Mouse (Mus musculus) right cerebral cortex, adult 2 months (tissue): ENCODE data around the gene Acin1.

ENCODE experiments used
- DNase-seq, 2 experiments: peaks; one replicate each; pipeline ENCODE4 v3.0.0; 2021 to 2022; ENCODE audit warnings: low spot score in 2 of 2

Gene Acin1

DNA sequence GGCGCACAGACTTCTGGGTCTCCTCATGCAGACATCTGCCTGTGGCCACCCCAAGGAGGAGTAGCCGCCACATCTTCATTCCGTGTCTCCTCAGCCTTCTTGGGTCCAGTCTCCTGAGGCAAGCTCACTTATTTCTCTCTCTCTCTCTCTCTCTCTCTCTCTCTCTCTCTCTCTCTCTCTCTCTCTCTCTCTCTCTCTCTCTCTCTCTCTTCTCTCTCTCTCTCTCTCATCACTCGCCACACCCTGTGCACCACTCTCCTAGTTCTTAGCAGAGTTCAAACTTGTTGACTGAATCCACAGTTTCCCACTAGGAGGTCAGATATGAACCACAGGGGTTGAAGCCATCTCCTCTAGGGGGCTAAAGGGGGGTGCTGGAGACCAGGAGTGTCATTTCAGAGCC lies 12.0 kb upstream of the Acin1 start, which contains the start of gene Gm29776:
Gene Gm29776, minus strand, starts transcription at position 101 of the 400 bp plus-strand sequence.
- DNase-seq, result no peak

DNA sequence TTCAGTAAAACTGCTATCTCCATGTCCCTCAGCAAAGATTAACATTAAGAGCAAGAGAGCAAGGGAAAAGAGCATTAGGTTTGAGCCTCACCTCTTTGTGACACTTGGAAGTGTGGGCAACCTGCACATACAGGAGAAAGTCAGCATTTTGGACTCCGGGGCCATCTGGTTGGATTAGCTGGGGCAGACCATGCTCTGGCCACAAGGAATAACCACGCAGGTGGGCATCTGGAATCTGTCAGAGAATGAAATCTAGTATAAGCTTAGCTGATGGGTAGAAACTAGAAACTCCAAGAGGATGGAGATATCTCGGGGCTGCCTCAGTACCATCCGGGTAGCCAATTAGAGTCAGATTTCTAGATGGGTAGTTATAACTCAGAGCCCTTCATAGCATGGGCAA lies 10.0 kb upstream of the Acin1 start:
- DNase-seq, result no peak

DNA sequence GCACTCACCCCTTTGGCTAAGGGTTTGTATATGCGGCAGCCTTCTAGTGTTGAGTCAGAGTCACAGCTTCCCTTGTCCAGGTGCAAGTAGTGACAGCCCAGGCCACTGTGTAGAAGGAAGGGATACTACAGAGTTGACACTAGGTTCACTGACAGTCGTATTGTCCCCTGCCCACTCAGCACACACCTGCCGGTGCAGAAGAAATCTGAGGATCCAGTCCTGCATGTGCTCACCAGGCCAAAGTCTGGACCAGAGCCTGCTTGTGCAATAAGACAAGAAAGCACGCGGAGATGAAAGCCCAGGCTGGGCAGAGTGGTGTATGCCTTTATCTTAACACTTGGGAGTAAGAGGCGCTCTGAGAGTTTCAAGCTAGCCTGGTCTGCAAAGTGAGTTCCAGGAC lies 8.3 kb upstream of the Acin1 start:
- DNase-seq, result no peak

DNA sequence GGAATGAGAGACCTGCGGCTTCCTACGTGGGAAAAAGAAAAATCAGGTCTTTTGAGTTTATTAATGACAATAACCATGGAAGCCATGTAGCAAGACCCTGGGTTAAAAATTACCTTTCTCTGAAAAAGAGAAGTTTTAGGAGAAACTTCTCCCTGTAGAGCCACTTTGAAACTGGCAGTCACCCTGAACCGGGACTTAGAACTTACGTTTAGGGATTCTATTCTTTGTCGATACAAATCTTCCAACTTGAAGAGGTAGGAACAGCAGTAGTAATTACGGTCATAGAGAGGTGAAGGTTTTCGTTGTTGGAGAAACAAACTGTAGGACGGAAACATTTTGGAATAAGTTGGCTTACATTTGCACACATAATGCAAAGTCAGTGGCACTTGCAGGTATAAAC lies 520 bp upstream of the Acin1 start:
- no peak for DNase-seq

DNA sequence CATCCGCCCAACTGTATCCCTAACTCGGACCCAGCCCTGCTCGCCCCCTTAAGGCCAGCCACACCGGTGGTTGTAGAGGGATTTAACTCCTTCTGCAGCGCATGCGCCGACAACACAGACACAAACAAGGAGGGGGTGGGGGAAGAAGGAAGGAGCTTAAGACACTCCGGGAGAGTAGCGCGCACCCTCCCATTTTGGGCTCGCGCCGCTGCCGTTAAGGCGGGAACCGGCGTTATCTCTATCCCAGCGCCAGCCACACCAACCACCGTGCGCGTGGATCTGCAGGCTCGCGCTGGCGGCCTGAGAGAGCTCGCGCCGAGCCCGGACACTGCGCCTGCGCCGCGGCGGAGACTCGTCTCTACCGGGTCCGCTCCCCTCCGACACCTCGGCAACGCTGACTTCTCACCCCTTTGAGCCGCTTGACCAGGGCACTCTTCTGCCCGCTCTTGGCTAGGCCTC lies 639 bp downstream of the Acin1 start, which contains the start of gene 1700123O20Rik:
Gene 1700123O20Rik, plus strand, starts transcription at position 154 of the 459 bp plus-strand sequence.
- peak; percentile 73 to 87 for DNase-seq

DNA sequence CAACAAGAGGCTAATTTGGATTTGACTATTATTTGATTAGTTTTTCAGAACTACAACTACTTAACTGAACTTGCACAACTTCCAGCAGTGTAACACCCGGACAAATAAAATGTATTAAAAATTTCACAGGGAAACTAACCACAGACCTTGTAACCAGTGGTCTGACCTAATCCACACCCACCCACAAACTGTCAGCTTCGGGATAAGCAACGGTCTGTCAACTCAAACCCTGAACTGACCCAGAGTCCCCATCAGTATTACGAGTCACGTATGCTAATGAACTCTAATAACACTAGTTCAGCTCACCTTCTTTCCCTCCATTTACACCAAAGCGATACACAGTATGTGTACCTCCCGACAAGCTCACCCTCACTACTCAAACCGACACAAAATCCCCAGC lies 1.3 kb downstream of the Acin1 start:
- no peak for DNase-seq

DNA sequence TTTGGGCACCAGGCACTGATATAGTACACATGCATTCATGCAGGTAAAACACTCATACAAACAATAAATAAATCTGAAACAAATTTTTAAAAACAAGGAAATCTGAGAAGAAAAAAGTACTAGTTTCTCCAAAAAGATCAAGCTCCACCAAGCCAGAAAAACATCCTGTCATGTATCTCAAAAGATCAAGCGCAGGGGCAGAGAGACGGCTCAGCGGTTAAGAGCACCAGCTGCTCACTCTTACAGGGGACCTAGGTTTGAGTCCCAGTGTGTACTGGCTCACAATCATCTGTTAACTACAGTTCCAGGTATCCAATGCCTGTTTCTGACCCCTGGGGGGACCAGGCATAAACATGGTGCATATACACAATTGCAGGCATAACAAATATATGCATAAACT lies 4.3 kb downstream of the Acin1 start:
- DNase-seq, result no peak

DNA sequence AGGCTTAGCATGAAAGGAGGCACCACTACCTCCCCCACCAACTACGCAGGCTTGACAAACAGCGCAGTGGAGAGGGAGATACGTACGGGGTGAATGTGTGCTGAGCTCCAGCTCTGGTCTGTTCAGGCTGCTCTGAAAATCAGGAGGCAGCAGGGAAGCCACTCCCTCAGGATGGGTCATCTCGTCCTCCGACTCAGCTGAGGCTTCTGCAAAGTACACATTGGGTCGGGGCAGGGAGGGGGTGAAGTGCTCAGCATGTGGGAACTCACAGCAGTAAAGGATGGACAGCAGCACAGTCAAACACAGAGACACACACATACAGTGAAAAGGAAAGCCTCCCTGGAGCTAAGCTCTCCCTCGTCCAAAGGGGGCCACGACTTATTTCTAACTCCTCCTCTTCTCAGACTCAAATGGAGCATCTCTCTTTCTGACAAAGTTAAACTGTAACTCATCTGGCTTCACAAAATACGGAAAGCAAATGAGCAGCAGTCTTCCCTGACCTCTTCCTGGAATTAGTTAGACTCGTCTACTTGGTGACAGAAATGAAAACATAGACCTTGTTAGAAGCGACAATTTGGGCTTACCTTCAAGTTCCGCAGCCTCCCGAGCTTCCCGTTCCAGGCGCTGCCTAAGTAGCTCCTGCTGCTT lies 8.0 kb downstream of the Acin1 start:
- DNase-seq, result no peak

DNA sequence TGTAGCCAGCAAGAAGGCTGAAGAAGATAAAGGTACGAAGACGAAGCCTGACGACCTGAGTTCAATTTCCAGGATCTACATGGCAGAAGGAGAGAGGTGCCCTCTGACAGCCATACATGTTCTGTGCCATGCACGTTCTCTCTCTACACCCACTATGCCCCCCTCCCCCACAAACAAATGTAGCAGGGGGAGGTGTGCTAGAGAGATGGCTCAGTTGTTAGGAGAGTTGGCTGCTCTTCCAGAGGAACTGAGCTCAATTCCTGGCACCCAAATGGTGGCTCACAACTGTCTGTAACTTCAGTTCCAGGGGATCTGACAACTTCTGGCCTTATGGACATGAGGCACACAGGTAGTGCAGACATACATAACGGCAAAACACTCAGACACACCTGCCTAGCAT lies 10.4 kb downstream of the Acin1 start:
- DNase-seq, result no peak

DNA sequence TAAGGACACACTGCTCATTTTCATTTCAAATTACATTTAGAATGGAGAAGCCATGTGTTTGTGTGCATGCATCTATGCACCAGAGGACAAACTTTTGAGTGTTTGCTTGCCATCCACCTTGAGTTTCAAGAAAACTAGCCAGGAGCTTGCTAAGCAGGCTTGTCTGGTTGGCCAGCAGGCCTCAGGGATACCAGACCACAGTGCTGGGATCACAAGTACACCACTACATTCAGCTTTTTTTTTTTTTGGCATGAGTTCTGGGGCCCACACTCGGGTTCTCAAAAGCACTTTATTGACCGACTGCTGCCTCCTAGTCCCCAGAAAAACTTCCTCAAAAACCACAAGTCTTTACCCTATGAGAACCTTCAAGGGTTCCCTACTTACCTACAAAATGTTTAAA lies 12.4 kb downstream of the Acin1 start:
- DNase-seq, result no peak

DNA sequence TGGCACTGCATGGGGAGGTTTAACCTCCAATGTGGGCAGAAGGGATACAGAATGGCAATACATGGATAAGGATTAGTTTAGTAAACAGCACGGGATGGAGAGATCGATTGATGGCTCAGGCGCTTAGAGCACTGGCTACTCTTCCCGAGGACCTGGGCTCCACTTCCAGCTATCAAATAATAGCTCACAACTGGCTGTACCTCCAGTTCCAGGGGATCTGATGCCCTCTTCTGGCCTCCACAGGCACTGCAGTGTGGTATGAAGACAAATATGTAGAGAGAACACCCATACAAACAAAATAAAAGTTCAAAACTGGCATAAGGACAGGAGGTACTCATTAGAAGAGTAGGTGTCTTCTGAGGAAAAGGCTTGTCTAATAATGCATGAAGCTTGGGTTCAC lies 17.4 kb downstream of the Acin1 start:
- peak; percentile 63 to 70 for DNase-seq

DNA sequence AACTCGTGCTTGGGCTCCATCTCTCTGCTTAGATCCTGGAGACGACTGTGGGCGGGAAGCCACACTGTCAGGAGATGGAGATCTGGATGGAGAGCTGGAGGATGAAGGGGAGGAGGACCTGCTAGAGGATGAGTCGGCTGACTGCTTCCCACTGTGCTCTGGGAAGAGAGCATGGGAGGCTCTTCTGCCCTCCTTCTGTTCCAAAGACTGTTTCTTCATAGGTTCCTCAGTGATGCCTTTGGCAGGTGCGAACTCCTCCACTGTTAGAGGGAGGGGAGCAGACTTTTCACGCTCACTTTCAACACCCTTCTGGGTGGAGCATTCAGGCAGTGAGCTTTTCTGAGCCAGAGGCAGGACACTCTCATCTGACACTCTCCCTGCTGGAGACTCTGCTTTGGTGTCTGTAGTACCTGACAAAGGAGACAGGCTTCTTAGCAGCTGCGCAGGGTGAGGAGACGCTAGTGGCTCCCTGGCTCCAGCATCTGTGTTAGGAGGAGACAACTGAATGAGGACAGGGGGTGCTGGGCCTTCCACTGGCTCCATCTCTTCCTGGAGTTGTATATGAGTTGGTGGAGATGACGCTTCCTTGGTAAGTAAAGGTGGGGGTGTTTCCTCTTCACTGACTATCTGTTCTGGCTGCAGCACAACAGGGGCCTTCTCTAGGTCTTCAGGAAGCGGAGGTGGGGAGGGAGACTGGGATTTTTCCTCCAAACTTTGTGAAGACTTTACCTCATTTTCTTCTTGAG lies 22.1 kb downstream of the Acin1 start:
- DNase-seq, result peak; percentile 60 to 65

DNA sequence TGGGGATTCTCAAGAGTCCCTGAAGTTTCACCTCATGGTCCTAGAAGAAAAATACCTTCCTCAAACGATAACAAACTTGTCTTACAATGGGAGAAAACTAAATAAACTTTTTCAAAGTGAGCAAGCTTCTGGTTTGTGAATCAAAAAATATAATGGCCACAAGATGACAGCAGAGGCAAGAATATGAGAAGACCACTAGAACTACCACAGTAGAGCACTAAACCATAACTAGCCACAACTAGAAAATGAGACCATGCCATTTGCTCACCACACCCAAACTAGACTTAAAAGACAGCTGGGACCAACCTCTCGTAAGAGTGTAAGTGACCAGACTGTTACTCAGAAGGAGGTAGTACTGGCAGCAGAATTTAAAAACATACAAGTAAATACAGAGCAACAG lies 26.7 kb downstream of the Acin1 start:
- DNase-seq, result no peak

DNA sequence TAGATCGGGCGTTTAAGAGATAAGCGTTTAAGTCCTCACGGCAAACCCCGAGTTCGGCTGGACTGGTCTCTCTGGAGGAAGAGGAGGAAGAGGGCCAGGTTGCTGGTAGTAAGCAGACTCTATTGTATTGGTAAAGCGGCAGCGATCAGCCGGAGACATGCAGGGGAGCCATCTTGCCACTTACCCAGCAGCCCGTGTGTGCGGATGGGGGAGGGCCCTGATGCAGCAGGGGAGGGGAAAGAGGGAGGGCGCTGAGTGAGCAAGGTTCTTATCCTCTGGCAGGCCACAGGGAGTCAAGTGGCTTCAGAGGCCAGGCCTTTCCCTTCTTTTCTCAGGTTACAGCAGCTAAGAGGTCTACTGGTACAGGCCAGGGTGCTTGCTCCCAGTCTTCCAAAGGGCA lies 33.2 kb downstream of the Acin1 start:
- DNase-seq, result peak; percentile 79 to 86

DNA sequence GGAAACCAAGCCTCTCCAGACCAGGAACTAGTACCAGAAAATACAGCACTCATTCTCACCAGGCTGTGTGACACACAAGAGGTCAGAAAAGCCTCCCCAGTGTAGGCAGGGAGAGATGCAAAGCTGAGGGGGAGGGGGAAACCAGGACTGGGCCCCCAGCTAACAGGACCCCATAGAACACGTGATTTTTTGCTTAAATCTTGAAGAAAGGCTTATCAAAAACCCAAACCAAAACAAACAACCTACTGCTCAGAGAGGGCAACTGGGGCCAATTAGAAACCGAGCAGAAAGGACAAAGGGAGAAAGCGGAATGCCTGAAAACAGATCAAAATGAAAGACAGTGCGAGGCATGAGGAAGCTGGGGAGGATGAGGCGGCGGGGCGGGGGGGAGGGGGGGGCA lies 33.9 kb downstream of the Acin1 start:
- DNase-seq, result no peak

DNA sequence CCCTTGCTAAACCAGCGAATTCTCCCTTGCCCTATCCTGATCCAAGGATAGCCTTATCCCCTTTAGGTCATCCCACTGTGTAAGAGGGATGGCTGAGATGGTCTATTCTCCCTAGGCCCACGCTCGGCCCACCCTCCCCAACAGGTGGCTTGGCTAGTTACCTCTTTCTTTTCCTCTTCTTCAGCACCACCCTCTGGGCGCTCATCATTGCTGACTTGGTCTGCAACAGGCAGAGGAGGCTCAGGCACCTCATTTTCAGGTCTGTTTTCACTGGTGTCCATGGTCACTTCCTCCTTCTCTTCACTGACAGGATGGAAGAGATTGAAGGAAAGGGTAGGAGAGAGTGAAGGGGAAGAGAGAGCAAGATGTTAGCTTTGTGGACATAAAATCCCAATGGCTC lies 35.2 kb downstream of the Acin1 start:
- DNase-seq, result no peak

DNA sequence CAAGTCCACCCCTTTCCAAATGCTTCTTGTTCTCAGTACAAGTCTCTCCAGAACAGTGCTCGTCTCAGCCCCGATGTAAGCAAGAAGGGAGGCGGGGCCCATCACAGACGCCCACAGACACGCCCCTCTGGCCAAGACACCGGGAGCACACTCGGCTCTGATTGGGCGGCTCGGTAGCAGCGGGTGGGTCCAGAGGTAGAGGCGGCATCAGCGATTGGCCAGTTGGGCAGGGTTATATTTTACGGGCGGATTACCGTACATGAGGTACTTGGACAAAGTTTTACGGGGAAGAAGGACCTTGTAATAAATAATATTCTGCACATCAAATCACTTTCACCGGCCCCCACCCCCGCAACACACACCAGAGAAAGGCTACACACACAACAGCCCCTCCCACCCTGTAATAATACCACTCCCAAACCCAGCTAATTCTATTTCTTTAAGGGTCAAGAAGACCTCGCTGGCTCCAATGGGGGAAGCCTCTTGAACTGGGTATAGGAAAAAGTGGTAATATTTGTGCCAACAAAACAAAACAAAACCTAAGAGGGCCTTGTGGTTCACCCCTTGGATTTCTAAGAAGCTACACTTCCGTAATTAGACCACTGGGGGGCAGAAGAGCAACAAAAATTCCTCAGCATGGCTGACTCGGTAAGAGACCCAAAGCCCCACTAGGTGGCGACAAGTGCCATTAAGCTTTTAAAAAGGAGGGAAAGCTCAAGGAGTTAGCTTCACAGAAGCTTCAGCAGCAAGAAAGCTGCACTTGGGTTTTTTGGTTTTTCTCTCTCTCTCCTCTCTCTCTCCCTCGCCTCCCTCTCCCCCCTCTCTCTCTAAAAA lies 35.9 kb downstream of the Acin1 start:
- DNase-seq, result peak; percentile 87 to 91

DNA sequence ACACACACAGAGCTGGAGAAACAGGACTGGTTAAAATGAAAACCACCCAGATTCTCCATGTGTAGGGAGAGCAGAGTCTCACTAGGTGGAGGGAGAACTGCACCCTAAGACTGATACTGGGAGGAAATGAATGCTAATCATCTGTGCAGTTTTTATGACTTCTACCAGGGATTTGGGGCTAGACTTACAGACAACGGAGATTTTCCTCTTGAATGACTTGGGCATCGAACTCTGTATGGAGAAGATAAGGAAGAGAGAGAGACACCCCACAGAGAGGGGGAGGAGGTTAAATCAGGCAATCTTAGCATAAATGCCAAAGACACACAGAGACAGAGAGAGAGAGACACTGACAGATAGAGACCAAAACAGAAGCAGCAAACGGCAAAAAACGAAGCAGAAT lies 38.8 kb downstream of the Acin1 start:
- no peak for DNase-seq

DNA sequence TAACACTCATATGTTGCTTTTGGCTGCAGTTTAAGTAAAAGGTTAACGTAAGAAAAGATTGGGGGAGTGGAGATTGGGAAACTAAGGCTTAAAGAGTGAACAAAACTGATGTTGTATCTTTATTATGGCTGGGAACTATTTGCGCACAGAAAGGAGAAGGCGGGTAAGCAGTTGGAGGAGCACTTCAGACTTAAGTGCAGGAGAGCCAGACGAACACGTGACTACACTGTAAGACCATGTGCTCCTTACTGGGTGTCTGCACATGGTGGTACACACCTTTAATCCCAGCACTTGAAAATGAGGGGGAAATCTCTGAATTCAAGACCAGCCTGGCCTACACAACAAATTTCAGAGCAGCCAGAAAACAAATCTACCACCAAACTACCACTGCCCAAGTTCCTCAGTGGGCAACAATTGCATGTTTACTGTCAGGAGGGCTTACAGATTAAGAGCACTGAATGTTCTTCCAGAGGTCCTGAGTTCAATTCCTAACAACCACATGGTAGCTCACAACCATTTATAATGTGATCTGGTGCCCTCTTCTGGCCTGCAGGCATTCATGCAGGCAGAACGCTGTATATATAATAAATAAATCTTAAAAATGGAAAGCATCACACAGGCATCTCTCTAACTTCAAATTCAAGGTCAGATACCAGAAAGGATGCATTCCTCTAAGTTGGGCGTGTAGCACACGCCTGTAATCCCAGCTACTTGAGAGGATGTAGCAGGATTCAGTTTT lies 39.7 kb downstream of the Acin1 start:
- no peak for DNase-seq

DNA sequence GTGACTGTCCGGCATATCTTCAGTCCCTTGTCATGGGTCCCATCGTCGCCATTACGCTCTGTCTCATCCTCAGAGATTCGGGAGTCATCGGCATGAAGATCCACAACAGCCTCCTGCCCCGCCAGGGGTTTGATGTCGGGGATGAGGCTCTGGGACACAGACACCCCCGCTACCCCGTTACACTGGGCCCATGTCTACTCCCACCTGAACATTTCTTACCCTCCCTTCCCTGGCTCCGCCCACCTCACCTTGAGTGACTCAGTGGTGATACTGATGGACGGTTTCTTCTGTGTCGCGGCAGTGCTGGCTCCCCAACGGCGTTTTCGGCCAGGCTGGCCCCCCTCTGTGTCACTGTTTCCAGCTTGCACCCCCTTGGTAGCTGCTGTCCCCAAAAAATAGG lies 40.3 kb downstream of the Acin1 start:
- DNase-seq, result no peak

DNA sequence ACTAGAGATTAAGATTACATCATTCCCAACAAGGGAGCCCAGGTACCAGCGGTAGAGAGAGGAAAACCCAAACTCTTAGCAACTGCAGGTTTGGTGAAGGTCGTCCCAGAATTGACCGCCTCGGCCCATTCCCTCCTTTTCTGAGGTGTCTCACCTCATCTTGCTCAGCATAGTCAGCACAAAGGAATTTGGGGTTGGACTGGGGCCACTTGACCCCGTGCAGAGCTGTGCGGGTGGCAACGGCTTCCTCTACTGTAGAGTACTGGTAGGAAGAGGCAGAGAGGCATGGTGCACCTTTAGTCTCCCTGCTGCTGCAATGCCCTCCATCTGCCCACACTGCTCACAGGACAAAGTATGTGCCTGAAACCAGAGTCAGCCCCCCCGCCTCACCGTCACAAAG lies 42.4 kb downstream of the Acin1 start:
- DNase-seq, result no peak

DNA sequence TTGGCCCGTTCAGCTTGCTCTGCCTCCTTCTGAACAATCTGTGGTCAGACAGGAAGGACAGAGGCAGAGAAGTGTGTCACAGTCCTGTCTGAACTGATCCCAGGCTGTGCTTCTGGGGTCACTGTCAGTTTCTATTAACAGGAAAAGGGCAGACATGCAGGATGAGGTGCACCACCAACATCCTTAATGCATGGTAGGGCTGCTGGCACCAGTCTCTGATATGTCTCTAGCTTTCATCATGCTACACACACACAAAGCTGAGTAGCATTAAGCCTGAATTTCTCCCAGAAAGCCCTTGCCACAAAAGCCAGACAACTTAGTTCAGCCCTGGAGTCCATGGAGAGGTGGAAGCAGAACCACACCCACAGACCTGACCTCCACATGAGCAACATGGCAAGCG lies 43.7 kb downstream of the Acin1 start:
- no peak for DNase-seq
